Mouse (Mus musculus) E14TG2a.4 (cell line): Measurements from ENCODE around the gene Wwc2.

Experiments used
- H3K27me3 ChIP-seq: 2 replicates; pipeline ENCODE4 v1.6.1; 2014; ENCODE audit warnings: low read length, control low read depth; ENCODE audit not compliant: insufficient read depth
- H3K36me3 ChIP-seq: 2 replicates; pipeline ENCODE4 v1.6.1; 2014; ENCODE audit warnings: low read length, control low read depth; ENCODE audit not compliant: insufficient read depth
- H3K4me1 ChIP-seq: replicated peaks from 2 replicates; pipeline ENCODE4 v1.6.1; 2014; ENCODE audit warnings: low read depth, low read length, control low read depth
- H3K4me3 ChIP-seq: replicated peaks from 2 replicates; pipeline ENCODE4 v1.5.1; 2014; ENCODE audit warnings: mild to moderate bottlenecking, low read length
- H3K9me3 ChIP-seq: 2 replicates; pipeline ENCODE4 v1.6.1; 2014; ENCODE audit warnings: low read length, control low read depth
- CTCF ChIP-seq: conservative IDR thresholded peaks from 2 replicates; pipeline ENCODE4 v1.5.1; 2014; ENCODE audit warnings: low read length
- NANOG ChIP-seq: IDR thresholded peaks from 2 replicates; pipeline ENCODE4 v1.6.1; 2014; ENCODE audit warnings: borderline replicate concordance, low read length, mixed read lengths
- POU5F1 ChIP-seq: IDR thresholded peaks from 2 replicates; pipeline ENCODE4 v1.6.1; 2014; ENCODE audit warnings: low read length, borderline replicate concordance

Wwc2 gene

GRCm38 (mm10) chr8:47900361-47900760, 90.4 kb downstream of the Wwc2 start:
- no peak for TF ChIP-seq NANOG
- TF ChIP-seq POU5F1, result no peak
- no peak for TF ChIP-seq CTCF
- H3K4me1 ChIP-seq, result peaks cover 15% of the 10 kb centered on the region
- no peaks in the 10 kb centered on the region for H3K27me3 ChIP-seq
- H3K36me3 ChIP-seq, result peaks cover 21% of the 10 kb centered on the region; the same call in 1 of the 2 replicates
- no peaks in the 10 kb centered on the region for H3K9me3 ChIP-seq
- no peak overlapping the region for H3K4me3 ChIP-seq

- peaks cover 21% of the 10 kb centered on the region; the same call in 1 of the 2 replicates for H3K36me3 ChIP-seq
- H3K9me3 ChIP-seq, result no peaks in the 10 kb centered on the region
- no peak for TF ChIP-seq CTCF
- no peak for TF ChIP-seq POU5F1
- no peak for TF ChIP-seq NANOG
- peaks cover 15% of the 10 kb centered on the region for H3K4me1 ChIP-seq
- H3K27me3 ChIP-seq, result no peaks in the 10 kb centered on the region
- H3K4me3 ChIP-seq, result no peak overlapping the region
Measured at GRCm38 (mm10) chr8:47899891-47900290, 90.8 kb downstream of the Wwc2 start.

- H3K27me3 ChIP-seq, result no peaks in the 10 kb centered on the region
- peaks cover 7% of the 10 kb centered on the region; the same call in 1 of the 2 replicates for H3K36me3 ChIP-seq
- H3K9me3 ChIP-seq, result no peaks in the 10 kb centered on the region
- no peak overlapping the region for H3K4me3 ChIP-seq
- peaks cover 21% of the 10 kb centered on the region for H3K4me1 ChIP-seq
- TF ChIP-seq NANOG, result no peak
- no peak for TF ChIP-seq POU5F1
- TF ChIP-seq CTCF, result no peak
Measured at GRCm38 (mm10) chr8:47892419-47892818, 98.3 kb downstream of the Wwc2 start.

- Histone ChIP-seq H3K36me3 (peaks cover 7% of the 10 kb centered on the region), H3K4me3 (no peak overlapping the region), H3K9me3 (no peaks in the 10 kb centered on the region), H3K4me1 (peaks cover 19% of the 10 kb centered on the region), H3K27me3 (no peaks in the 10 kb centered on the region)
- TF ChIP-seq CTCF (no peak), POU5F1 (no peak), NANOG (no peak)
Measured at GRCm38 (mm10) chr8:47891641-47892040, 99.1 kb downstream of the Wwc2 start.

GRCm38 (mm10) chr8:47890814-47891210, 99.9 kb downstream of the Wwc2 start:
- TF ChIP-seq POU5F1, result no peak
- peaks cover 18% of the 10 kb centered on the region; the same call in 1 of the 2 replicates for H3K4me1 ChIP-seq
- no peaks in the 10 kb centered on the region for H3K9me3 ChIP-seq
- no peak overlapping the region for H3K4me3 ChIP-seq
- no peaks in the 10 kb centered on the region for H3K27me3 ChIP-seq
- peaks cover 14% of the 10 kb centered on the region for H3K36me3 ChIP-seq

GRCm38 (mm10) chr8:47889936-47890813, 100.5 kb downstream of the Wwc2 start:
- H3K36me3 ChIP-seq, result peaks cover 20% of the 10 kb centered on the region
- TF ChIP-seq NANOG (no peak), CTCF (no peak), POU5F1 (no peak)

GRCm38 (mm10) chr8:47888841-47889570, 101.7 kb downstream of the Wwc2 start:
- no peak for TF ChIP-seq NANOG
- no peak for TF ChIP-seq POU5F1
- TF ChIP-seq CTCF, result no peak
- Histone ChIP-seq H3K27me3 (no peaks in the 10 kb centered on the region), H3K4me1 (peaks cover 18% of the 10 kb centered on the region; the same call in 1 of the 2 replicates), H3K9me3 (no peaks in the 10 kb centered on the region), H3K36me3 (peaks cover 24% of the 10 kb centered on the region), H3K4me3 (no peak overlapping the region)

More at GRCm38 (mm10) chr8:47889936-47890813, 100.5 kb downstream of the Wwc2 start:
- no peaks in the 10 kb centered on the region for H3K9me3 ChIP-seq
- H3K4me3 ChIP-seq, result no peak overlapping the region
- H3K4me1 ChIP-seq, result peaks cover 18% of the 10 kb centered on the region; the same call in 1 of the 2 replicates
- no peaks in the 10 kb centered on the region for H3K27me3 ChIP-seq

GRCm38 (mm10) chr8:47884306-47884705, 106.4 kb downstream of the Wwc2 start:
- Histone ChIP-seq H3K4me3 (no peak overlapping the region), H3K36me3 (peaks cover 47% of the 10 kb centered on the region), H3K27me3 (no peaks in the 10 kb centered on the region), H3K4me1 (no peaks in the 10 kb centered on the region), H3K9me3 (no peaks in the 10 kb centered on the region)
- TF ChIP-seq NANOG (no peak), CTCF (no peak), POU5F1 (no peak)
